Mouse (Mus musculus): ENCODE results near the gene Eif4a3.
"Not testable (repeated sequence)": the region's sequence is repeated elsewhere in the genome, so short reads cannot be mapped to it uniquely, and the experiment has no call there.

The Eif4a3 gene

GRCm38 (mm10) chr11:119245543-119245942 is 54.3 kb downstream of the Eif4a3 start:
- not testable (repeated sequence) for DNase-seq (ENCODE audit: low read depth, low spot score)

GRCm38 (mm10) chr11:119239480-119239879 is 60.4 kb downstream of the Eif4a3 start:
- no peak for DNase-seq (ENCODE audit: low read depth, low spot score)

All from mesoderm, embryonic 11.5 days (tissue).